Mouse (Mus musculus) liver, embryonic 14 days (tissue): ENCODE results near the gene Fut8. TPM values are rescaled to one million over a fixed set of nuclear protein-coding genes. Genes with fewer than 3 reads are reported as not detected.

Experiments
- polyA plus RNA-seq: library from polyadenylated mRNA; depleted of rRNA; stranded (reverse); fragments of >200 nt; gene quantifications from 2 replicates; pipeline ENCODE4 v1.2.3, GENCODE M21; 2012; rRNA removed

The Fut8 gene
- 4.9 and 5.3 TPM in 2 replicates for polyA plus RNA-seq

GRCm38 (mm10) chr12:77237950-77238530, at the start of gene Fut8:
TSS of gene Fut8 (plus strand) at chr12:77238125.

